Mouse (Mus musculus) spleen, adult 2 months (tissue): ENCODE measurements around the gene Srgap1.

Experiments used
- CTCF ChIP-seq: fragments of 200-500 bp; IDR thresholded peaks from 2 replicates; pipeline ENCODE4 v1.5.1; 2011; ENCODE audit warnings: mild to moderate bottlenecking, inconsistent platforms; ENCODE audit not compliant: insufficient read depth, insufficient read length, insufficient replicate concordance; ENCODE audit errors: extremely low read depth
- POLR2A ChIP-seq: fragments of 200-500 bp; IDR thresholded peaks from 2 replicates; pipeline ENCODE4 v1.6.1; 2011; ENCODE audit warnings: low read depth, low read length, inconsistent platforms

DNA sequence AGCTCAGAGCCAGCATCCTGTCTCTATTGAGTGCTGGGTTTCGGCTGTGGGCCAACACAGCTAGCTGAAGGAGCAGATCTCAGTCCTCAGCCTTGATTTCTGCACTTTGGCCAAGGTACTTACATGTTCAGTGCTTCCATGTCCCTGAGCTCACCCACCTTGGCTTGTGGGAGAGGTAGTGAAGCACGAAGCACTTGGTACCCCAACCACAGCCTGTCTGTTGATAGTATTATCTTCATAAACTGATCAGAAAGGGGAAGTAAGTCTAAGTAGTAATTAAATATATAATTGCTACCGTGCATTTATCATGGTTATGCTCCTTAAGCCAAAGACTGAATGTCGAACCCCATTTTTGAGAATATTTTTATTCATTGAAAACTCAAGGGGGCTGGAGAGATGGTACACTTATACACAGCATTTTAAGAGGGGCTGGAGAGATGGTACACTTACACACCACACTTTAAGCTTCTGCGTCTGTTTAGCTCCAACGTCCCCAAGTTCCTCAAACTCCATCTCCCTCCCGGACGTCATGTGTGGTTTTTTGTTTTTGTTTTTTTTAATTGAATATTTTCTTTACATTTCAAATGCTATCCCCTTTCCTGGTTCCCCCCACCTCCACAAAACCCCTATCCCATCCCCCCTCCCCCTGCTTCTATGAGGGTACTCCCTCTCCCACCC is 315.9 kb downstream of the Srgap1 start:
- TF ChIP-seq CTCF (no peak), POLR2A (no peak)
